Mouse (Mus musculus) hindbrain, embryonic 16.5 days (tissue): ENCODE results near the gene Gm20390. TPM values are rescaled to one million over a fixed set of nuclear protein-coding genes. Genes with fewer than 3 reads are reported as not detected.

Experiments
- ATAC-seq: fragments of 200-750 bp; cut with Nextera tagmentation; 2 replicates; pipeline ENCODE4 v1.8.0; 2017; ENCODE audit warnings: moderate TSS enrichment, moderate library complexity
- H3K27ac ChIP-seq: fragments of 300-500 bp; sonication (generic); 2 replicates; pipeline ENCODE4 v1.5.1; 2014; ENCODE audit warnings: low read depth, mild to moderate bottlenecking, control low read depth, low read length, moderate library complexity
- H3K27me3 ChIP-seq: fragments of 300-500 bp; sonication (generic); replicated peaks from 2 replicates; pipeline ENCODE4 v1.6.1; 2014; ENCODE audit warnings: low read length; ENCODE audit not compliant: control insufficient read depth, insufficient read depth
- H3K36me3 ChIP-seq: fragments of 300-500 bp; sonication (generic); 2 replicates; pipeline ENCODE4 v1.6.1; 2014; ENCODE audit warnings: mild to moderate bottlenecking, low read length, moderate library complexity, mixed read lengths; ENCODE audit not compliant: control insufficient read depth, insufficient read depth
- H3K4me1 ChIP-seq: fragments of 300-500 bp; sonication (generic); 2 replicates; pipeline ENCODE4 v1.6.1; 2014; ENCODE audit warnings: low read depth, low read length; ENCODE audit not compliant: control insufficient read depth, insufficient read depth
- H3K4me2 ChIP-seq: fragments of 300-500 bp; sonication (generic); 2 replicates; pipeline ENCODE4 v1.6.1; 2014; ENCODE audit warnings: mild to moderate bottlenecking, low read length, control low read depth, moderate library complexity
- H3K4me3 ChIP-seq: fragments of 300-500 bp; sonication (generic); 2 replicates; pipeline ENCODE4 v1.5.1; 2014; ENCODE audit warnings: mild to moderate bottlenecking, low read length, control low read depth, moderate library complexity
- H3K9ac ChIP-seq: fragments of 300-500 bp; sonication (generic); 2 replicates; pipeline ENCODE4 v1.6.1; 2014; ENCODE audit warnings: low read depth, mild to moderate bottlenecking, control low read depth, low read length, moderate library complexity
- H3K9me3 ChIP-seq: fragments of 300-500 bp; sonication (generic); 2 replicates; pipeline ENCODE4 v1.6.1; 2014; ENCODE audit warnings: mild to moderate bottlenecking, low read length, moderate library complexity; ENCODE audit not compliant: control insufficient read depth
- WGBS: fragments of 180-500 bp; shearing (Covaris S2); extraction: QIAGEN DNeasy Blood & Tissue Kit; methylation state at CpG from one replicate; pipeline ENCODE4 v1.1.7; 2014; 5-methylcytosine and 5-hydroxymethylcytosine counted together
- polyA plus RNA-seq: library from polyadenylated mRNA; unstranded; fragments of >200 nt; fragmentation: Nextera tagmentation; extraction: Ambion mirVana; gene quantifications from 2 replicates; pipeline ENCODE4 v1.2.1, GENCODE M21; 2015

Gm20390 gene
- polyA plus RNA-seq, 1 experiment from 2014 or later: 367 TPM

DNA sequence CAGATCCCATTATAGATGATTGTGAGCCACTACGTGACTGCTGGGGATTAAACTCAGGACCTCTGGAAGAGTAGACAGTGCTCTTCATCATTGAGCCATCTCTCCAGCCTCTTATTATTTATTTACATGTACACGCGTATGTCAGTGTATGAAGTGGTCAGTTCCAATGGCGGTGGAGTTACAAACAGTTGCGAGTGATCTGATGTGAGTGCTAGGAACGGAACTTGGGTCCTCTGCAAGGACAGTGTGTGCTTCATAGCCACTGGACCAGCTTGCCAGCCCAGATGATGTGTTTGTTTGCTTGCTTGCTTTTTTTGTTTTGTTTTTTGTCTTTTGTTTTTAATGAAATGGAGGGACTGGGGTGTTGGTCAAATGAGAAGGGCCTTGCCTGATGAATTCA is 1.1 kb upstream of the Gm20390 start:
- Histone ChIP-seq H3K4me2 (no peak overlapping the region), H3K36me3 (peaks cover 16% of the 10 kb centered on the region), H3K27ac (no peak overlapping the region), H3K4me1 (peaks cover 9% of the 10 kb centered on the region), H3K9me3 (no peaks in the 10 kb centered on the region), H3K9ac (no peak overlapping the region), H3K4me3 (no peak overlapping the region), H3K27me3 (no peaks in the 10 kb centered on the region)
- ATAC-seq: no peak
- WGBS: 95% methylated on average over 6 of the region's 6 CpGs

DNA sequence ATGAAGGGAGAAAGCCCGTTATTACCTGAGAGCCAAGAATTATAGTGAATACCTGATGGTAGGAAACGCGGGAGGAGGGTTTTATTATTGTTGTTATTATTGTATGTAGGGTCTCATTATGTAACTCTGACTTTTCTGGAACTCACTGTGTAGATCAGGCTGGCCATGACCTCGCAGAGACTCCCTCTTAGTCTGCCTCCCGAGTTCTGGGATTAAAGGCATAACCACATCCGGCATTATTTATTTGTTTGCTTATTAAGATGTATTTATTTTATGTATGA is 695 bp upstream of the Gm20390 start:
- H3K4me3 ChIP-seq: no peak overlapping the region; the same call in 1 of the 2 replicates
- H3K9ac ChIP-seq: no peak overlapping the region
- H3K4me2 ChIP-seq: peak overlapping the region; percentile 43
- H3K9me3 ChIP-seq: no peaks in the 10 kb centered on the region
- peaks cover 18% of the 10 kb centered on the region for H3K36me3 ChIP-seq
- no peak overlapping the region for H3K27ac ChIP-seq
- H3K4me1 ChIP-seq: peaks cover 9% of the 10 kb centered on the region
- no peaks in the 10 kb centered on the region for H3K27me3 ChIP-seq
- ATAC-seq: no peak
- 50% methylated on average over 6 of the region's 6 CpGs for whole genome bisulfite sequencing

DNA sequence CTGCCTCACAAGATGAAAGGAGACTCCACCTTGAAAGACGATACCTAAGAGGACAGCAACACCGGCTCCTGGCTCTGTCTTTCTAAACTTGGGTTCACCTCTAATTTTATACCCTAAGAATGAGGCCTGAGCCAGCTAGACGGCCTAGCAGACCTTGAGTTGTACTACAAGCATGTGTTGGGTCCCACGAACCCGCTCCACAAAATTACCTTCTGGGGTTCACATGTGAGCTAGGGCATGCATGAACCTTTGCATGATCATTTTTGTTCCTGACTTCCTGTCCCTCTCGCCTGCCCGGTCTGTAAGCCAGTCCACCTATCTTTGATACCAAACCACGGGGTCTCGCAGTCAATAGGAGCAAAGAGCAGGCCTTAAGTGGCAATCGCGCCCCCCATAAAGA is 712 bp downstream of the Gm20390 start:
- peak overlapping the region; percentile 63 for H3K27ac ChIP-seq
- peak overlapping the region; percentile 60 for H3K4me3 ChIP-seq
- peak overlapping the region; percentile 57 for H3K9ac ChIP-seq
- no peaks in the 10 kb centered on the region for H3K27me3 ChIP-seq
- peak overlapping the region; percentile 84 for H3K4me2 ChIP-seq
- H3K36me3 ChIP-seq: peaks cover 21% of the 10 kb centered on the region
- peaks cover 9% of the 10 kb centered on the region for H3K4me1 ChIP-seq
- ATAC-seq: no peak
- 5% methylated on average over 11 of the region's 11 CpGs for WGBS
- H3K9me3 ChIP-seq: no peaks in the 10 kb centered on the region

DNA sequence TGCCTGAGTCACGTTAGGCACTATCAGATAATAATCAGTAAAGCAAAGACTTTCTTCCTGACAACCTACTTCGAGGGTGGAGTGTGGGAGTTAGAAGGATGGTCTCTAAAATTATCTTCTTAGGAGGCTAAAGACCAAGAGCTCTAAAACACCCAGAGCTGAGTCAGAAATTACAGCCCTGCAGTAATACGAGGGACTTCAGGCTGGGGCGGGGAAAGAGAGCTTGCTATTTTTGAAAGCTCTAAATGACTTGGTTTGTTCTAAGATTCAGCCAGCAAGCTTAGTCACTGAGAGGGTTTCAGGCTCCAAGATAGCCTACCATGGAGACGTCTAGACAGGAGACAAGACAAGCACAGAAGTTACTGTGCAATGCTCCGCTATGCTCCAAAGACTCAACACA is 2.7 kb downstream of the Gm20390 start:
- no peak overlapping the region for H3K4me3 ChIP-seq
- H3K9me3 ChIP-seq: no peaks in the 10 kb centered on the region
- ATAC-seq: no peak
- H3K36me3 ChIP-seq: peaks cover 29% of the 10 kb centered on the region
- peaks cover 9% of the 10 kb centered on the region for H3K4me1 ChIP-seq
- no peak overlapping the region for H3K9ac ChIP-seq
- no peak overlapping the region for H3K4me2 ChIP-seq
- H3K27ac ChIP-seq: no peak overlapping the region
- WGBS: 96% methylated on average over 6 of the region's 6 CpGs
- H3K27me3 ChIP-seq: no peaks in the 10 kb centered on the region

DNA sequence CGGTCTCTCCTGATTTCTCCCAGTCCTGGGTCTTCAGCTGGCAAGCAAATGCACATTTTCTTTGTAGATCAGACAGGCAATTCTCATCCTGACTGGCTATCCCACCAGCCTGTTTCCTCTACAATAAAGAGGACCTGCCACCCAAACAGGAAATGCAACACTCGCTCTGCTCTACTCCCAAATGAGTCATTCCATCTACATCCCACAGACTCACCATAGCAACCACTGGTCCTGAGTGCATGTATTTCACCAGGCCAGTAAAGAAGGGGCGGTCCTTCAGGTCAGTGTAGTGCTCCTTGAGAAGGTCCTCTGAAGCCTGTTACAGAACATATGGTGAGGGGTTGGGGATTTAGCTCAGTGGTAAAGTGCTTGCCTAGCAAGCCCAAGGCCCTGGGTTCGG is 5.1 kb downstream of the Gm20390 start:
- Histone ChIP-seq H3K9me3 (no peaks in the 10 kb centered on the region), H3K27me3 (no peaks in the 10 kb centered on the region)

DNA sequence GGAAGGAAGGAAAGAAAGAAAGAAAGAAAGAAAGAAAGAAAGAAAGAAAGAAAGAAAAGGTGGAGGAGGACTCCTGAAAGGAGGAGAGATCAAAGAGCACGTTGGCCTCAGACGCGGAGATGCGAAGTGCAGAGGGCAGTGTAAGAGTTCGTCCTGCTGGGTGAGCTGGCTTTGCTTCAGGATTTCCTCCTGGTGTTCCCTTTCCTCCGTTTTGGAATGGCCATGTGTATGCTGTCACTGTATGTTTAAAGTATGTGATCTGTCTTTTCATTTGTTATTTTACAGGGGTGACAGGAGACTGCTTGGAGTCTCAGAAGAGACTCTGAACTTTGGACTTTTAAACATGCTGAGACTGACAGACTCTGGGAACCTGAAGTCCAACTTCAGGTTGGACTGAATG is 6.6 kb downstream of the Gm20390 start:
- no peak overlapping the region for H3K9ac ChIP-seq
- WGBS: 90% methylated on average over 6 of the region's 6 CpGs
- H3K4me1 ChIP-seq: peaks cover 3% of the 10 kb centered on the region
- H3K4me2 ChIP-seq: no peak overlapping the region
- no peaks in the 10 kb centered on the region for H3K27me3 ChIP-seq
- H3K4me3 ChIP-seq: no peak overlapping the region
- no peak overlapping the region for H3K27ac ChIP-seq
- no peak for ATAC-seq
- peaks cover 43% of the 10 kb centered on the region for H3K36me3 ChIP-seq
- no peaks in the 10 kb centered on the region for H3K9me3 ChIP-seq

More for the DNA sequence above, 5.1 kb downstream of the Gm20390 start:
- Histone ChIP-seq H3K4me1 (peaks cover 9% of the 10 kb centered on the region), H3K36me3 (peaks cover 40% of the 10 kb centered on the region), H3K4me3 (no peak overlapping the region), H3K9ac (no peak overlapping the region), H3K27ac (no peak overlapping the region), H3K4me2 (no peak overlapping the region)
- no peak for ATAC-seq
- 72% methylated on average over 4 of the region's 4 CpGs for WGBS

DNA sequence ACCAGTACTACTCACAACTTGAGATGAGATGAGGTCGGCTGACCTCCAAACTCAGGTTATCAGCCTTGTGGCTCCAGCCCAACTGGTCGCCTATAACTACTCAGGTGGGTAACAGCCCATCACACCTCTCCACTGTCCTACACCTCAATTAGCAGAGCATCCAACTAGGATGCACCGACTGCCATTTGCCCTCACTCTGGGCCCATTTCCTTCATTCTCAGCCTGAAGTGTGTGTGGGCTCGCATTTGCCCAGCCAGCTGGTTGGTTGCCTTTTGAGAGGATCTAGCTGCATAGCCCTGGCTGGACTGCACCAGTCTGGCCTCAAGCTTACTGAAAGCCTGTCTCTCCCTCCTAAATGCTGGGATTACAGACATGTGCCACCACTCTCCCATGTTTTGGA is 10.3 kb downstream of the Gm20390 start:
- WGBS: 91% methylated on average over 4 of the region's 4 CpGs
- H3K36me3 ChIP-seq: peaks cover 22% of the 10 kb centered on the region
- no peak overlapping the region for H3K4me3 ChIP-seq

DNA sequence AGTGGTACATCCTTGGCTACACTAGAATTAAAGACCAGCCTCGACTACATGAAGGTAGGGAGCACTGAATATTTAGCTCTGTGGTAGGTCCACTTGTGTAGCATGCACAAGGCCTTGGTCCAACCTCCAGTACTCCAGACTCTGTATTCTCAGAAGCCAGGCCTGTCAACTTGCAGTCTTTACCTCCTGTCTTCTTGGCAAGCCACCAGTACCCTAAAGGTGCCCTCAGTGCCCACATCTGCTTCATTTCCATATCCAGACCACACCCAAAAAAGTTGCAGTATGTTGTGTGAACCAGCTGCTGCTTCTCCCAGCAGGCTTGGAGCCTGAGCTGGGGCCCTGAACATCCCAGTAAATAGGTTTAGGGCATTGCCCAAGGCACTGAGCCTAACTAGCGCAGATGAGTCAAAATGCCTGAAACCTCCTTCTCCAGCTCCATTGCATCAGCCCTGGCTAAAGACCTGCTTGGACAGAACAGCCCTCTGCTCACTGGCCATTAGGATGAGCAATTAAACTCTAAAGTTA is 11.0 kb downstream of the Gm20390 start:
- peaks cover 25% of the 10 kb centered on the region for H3K36me3 ChIP-seq
- no peak overlapping the region for H3K9ac ChIP-seq
- no peak overlapping the region for H3K4me2 ChIP-seq
- H3K4me3 ChIP-seq: no peak overlapping the region
- no peaks in the 10 kb centered on the region for H3K9me3 ChIP-seq
- peaks cover 14% of the 10 kb centered on the region for H3K4me1 ChIP-seq
- ATAC-seq: no peak
- H3K27me3 ChIP-seq: no peaks in the 10 kb centered on the region
- H3K27ac ChIP-seq: no peak overlapping the region
- WGBS: 91% methylated on average over 2 of the region's 2 CpGs

More for the DNA sequence above, 10.3 kb downstream of the Gm20390 start:
- H3K27ac ChIP-seq: no peak overlapping the region
- no peaks in the 10 kb centered on the region for H3K9me3 ChIP-seq
- H3K4me1 ChIP-seq: peaks cover 14% of the 10 kb centered on the region
- no peak overlapping the region for H3K9ac ChIP-seq
- no peaks in the 10 kb centered on the region for H3K27me3 ChIP-seq
- H3K4me2 ChIP-seq: no peak overlapping the region
- ATAC-seq: no peak

DNA sequence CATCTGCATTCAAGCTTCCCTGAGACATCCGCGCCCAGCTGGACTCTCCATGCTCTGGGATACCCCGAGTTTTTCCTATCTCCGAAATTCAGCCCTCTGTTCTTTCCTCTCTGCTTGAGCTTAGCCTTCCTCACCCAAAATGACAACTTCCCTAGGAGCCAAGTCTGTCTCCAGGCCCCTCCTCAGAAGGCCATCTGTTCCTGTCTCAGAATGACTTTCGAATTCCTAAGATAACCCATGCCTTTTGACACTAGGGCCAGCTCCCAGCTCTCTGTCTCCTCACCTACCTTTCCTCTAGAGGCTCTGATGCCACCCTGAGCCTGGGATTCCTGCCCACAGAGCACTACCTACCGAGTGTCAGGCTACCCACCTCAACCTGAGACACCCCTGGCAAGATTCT is 11.9 kb downstream of the Gm20390 start, which contains the start of gene Nme2:
Gene Nme2, minus strand, starts transcription at position 101 of the 400 bp plus-strand sequence.
- H3K9ac ChIP-seq: peak within 1 kb of the TSS; percentile 75
- H3K4me1 ChIP-seq: peaks cover 14% of the 10 kb centered on the region
- H3K4me2 ChIP-seq: peak within 1 kb of the TSS; percentile 89
- H3K9me3 ChIP-seq: no peaks in the 10 kb centered on the region
- H3K36me3 ChIP-seq: peaks cover 21% of the 10 kb centered on the region
- peak within 1 kb of the TSS; percentile 79 for H3K27ac ChIP-seq
- WGBS: 3% methylated on average over 6 of the region's 6 CpGs
- H3K27me3 ChIP-seq: no peaks in the 10 kb centered on the region
- peak within 1 kb of the TSS; percentile 57 for H3K4me3 ChIP-seq
- ATAC-seq: 0 out of 2 replicates have a peak, but pooled peaks have one; percentile 3
